Comparison of ENCODE assay signal across 13 mouse cellular contexts in genomic region chr5:66943521-66943920, GRCm38 (mm10).
DNase-seq lines count a peak whose midpoint lies in the region.
"Had no signal": no experiment of that assay in that cellular context is flagged by ENCODE, and none has a peak within 500 bp of the region (broad histone marks: within the 10 kb centered on the region; RNA-seq: fewer than 3 reads in every experiment).

No protein-coding gene starts in this region.

- DNase-seq in cerebellum, adult 18-20 months = peak; percentile 22 to 33
- no peak for DNase-seq in cerebellum, postnatal 36 days
- peak; percentile 57 for DNase-seq in heart, adult 8-10 months (ENCODE audit: low spot score)
- no peak for DNase-seq in heart, postnatal 25 days (ENCODE audit: low spot score)
- peak; percentile 39 for DNase-seq in kidney, adult 18-20 months
- DNase-seq in kidney, postnatal 4 days = peak; percentile 40 to 56
- no peak for DNase-seq in layer of hippocampus, postnatal 36 days
- no peak for DNase-seq in right cerebral cortex, postnatal 14 days
- DNase-seq: adrenal gland, postnatal 36 days; cerebellum, adult 11 months; lung, postnatal 4 days; right cerebral cortex, adult 18-20 months; thymus, adult 18-20 months had no signal

- intact Hi-C loops in heart, postnatal 25 days (cut with DNase I) = loop anchor here (5.0 kb wide), 2 partner anchors 46 to 196 kb away; partner anchors contain the start of gene Limch1

Comparison
In these comparisons a context has a peak if more than half of its experiments do, and no peak if none do; other contexts are left out.
1. DNase-seq: peak in cerebellum, adult 18-20 months (2 of 2), heart, adult 8-10 months (single experiment), kidney, adult 18-20 months (single experiment) and kidney, postnatal 4 days (2 of 2); none in cerebellum, postnatal 36 days (0 of 2), heart, postnatal 25 days (single experiment), layer of hippocampus, postnatal 36 days (0 of 2) and right cerebral cortex, postnatal 14 days (single experiment).